Mouse (Mus musculus) retina, adult 2 months (tissue): ENCODE results near the gene Gm21721.
"Not testable (repeated sequence)": the region's sequence is repeated elsewhere in the genome, so short reads cannot be mapped to it uniquely, and the experiment has no call there.

Experiments
- DNase-seq: peaks from one replicate; pipeline ENCODE4 v3.0.0-alpha.2; 2012; ENCODE audit warnings: low read depth, low spot score

Gm21721 gene

DNA sequence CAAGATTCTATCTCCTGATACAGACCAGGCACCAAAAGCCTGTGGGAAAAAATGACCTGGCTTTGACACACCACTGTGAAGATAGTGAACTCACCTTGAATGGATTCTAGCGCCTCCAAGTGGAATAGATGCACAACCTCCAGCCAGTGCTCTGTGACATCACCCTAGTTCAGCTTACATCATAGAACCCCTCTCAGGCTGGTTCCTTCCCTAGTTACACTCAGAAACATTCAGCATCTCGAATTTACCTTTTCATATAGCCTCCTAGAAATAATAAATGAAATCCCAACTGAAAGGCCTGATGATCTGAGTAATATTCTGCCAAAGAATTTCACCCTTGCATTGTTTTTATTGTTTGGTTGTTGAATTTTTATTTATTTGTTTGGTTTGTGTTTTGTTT, at the start of gene Gm21721:
Gm21721 (minus strand) TSS at position 101 of the 400 bp plus-strand sequence.
- DNase-seq = not testable (repeated sequence)
